Comparison of ENCODE assay signal across 16 mouse cellular contexts in genomic region chr8:93748720-93749119, GRCm38 (mm10).
DNase-seq lines count a peak whose midpoint lies in the region; ATAC-seq lines count a peak whose summit lies in the region.
"Had no signal": no experiment of that assay in that cellular context is flagged by ENCODE, and none has a peak within 500 bp of the region (broad histone marks: within the 10 kb centered on the region; RNA-seq: fewer than 3 reads in every experiment).

No protein-coding gene starts in this region.

- no peaks in the 10 kb centered on the region for H3K9me3 ChIP-seq in hindbrain, embryonic 10.5 days
- H3K9me3 ChIP-seq in hindbrain, embryonic 12.5 days (replicated peaks): no peaks in the 10 kb centered on the region
- H3K9me3 ChIP-seq in embryonic facial prominence, embryonic 14.5 days (ENCODE audit: control insufficient read depth, low read length): no peaks in the 10 kb centered on the region
- H3K9me3 ChIP-seq in liver, embryonic 11.5 days (ENCODE audit: control insufficient read depth, low read length): no peaks in the 10 kb centered on the region
- H3K9me3 ChIP-seq: forebrain, embryonic 12.5 days; liver, embryonic 13.5 days; midbrain, embryonic 10.5 days had no signal

- no peak overlapping the region for H3K4me3 ChIP-seq in hindbrain, embryonic 10.5 days
- H3K4me3 ChIP-seq in hindbrain, embryonic 12.5 days: no peak overlapping the region
- no peak overlapping the region for H3K4me3 ChIP-seq in embryonic facial prominence, embryonic 14.5 days (ENCODE audit: low read depth, low read length)
- H3K4me3 ChIP-seq in liver, embryonic 11.5 days (ENCODE audit: low read depth, low read length): no peak overlapping the region
- H3K4me3 ChIP-seq: forebrain, embryonic 12.5 days; liver, embryonic 13.5 days; midbrain, embryonic 10.5 days had no signal

- no peaks in the 10 kb centered on the region for H3K4me1 ChIP-seq in hindbrain, embryonic 10.5 days (replicated peaks)
- H3K4me1 ChIP-seq in hindbrain, embryonic 12.5 days: no peaks in the 10 kb centered on the region
- no peaks in the 10 kb centered on the region for H3K4me1 ChIP-seq in embryonic facial prominence, embryonic 14.5 days (ENCODE audit: control insufficient read depth, insufficient read depth, low read length)
- H3K4me1 ChIP-seq in liver, embryonic 11.5 days (replicated peaks; ENCODE audit: control insufficient read depth, insufficient read depth, low read length): no peaks in the 10 kb centered on the region
- H3K4me1 ChIP-seq: liver, embryonic 13.5 days; midbrain, embryonic 10.5 days had no signal

- WGBS in hindbrain, embryonic 10.5 days: 74% methylated on average over 1 of the region's 1 CpGs
- 62% methylated on average over 1 of the region's 1 CpGs for WGBS in hindbrain, embryonic 12.5 days
- WGBS in embryonic facial prominence, embryonic 14.5 days: 68% methylated on average over 1 of the region's 1 CpGs
- 73% methylated on average over 1 of the region's 1 CpGs for WGBS in liver, embryonic 11.5 days

- DNase-seq in hindbrain, embryonic 10.5 days (ENCODE audit: low spot score): peak; percentile 30
- DNase-seq in 3T3-L1 (ENCODE audit: low read depth, low spot score) (peak; percentile 5), R1 (ENCODE audit: low read depth, low spot score) (peak; percentile 29)
- peak; percentile 29 for DNase-seq in embryonic facial prominence, embryonic 14.5 days (ENCODE audit: low spot score)
- DNase-seq in liver, embryonic 11.5 days (ENCODE audit: low spot score): no peak
- no peak for DNase-seq in left cerebral cortex, adult 11 months (ENCODE audit: low spot score)
- DNase-seq: cerebellum, postnatal 14 days; kidney, postnatal 14 days; liver, embryonic 13.5 days; thymus, postnatal 4 days had no signal

- no peak overlapping the region for H3K4me2 ChIP-seq in hindbrain, embryonic 12.5 days (replicated peaks)
- no peak overlapping the region for H3K4me2 ChIP-seq in embryonic facial prominence, embryonic 14.5 days (ENCODE audit: low read depth, low read length)
- H3K4me2 ChIP-seq in liver, embryonic 11.5 days: no peak overlapping the region
- H3K4me2 ChIP-seq: forebrain, embryonic 12.5 days; liver, embryonic 13.5 days had no signal

- no peaks in the 10 kb centered on the region for H3K36me3 ChIP-seq in hindbrain, embryonic 10.5 days
- no peaks in the 10 kb centered on the region for H3K36me3 ChIP-seq in hindbrain, embryonic 12.5 days
- no peaks in the 10 kb centered on the region for H3K36me3 ChIP-seq in embryonic facial prominence, embryonic 14.5 days (ENCODE audit: control insufficient read depth, insufficient read depth, low read length)
- no peaks in the 10 kb centered on the region for H3K36me3 ChIP-seq in liver, embryonic 11.5 days (ENCODE audit: control insufficient read depth, insufficient read depth, low read length)
- H3K36me3 ChIP-seq: forebrain, embryonic 12.5 days; liver, embryonic 13.5 days; midbrain, embryonic 10.5 days had no signal

- H3K27ac ChIP-seq in hindbrain, embryonic 10.5 days: no peak overlapping the region
- no peak overlapping the region for H3K27ac ChIP-seq in hindbrain, embryonic 12.5 days
- H3K27ac ChIP-seq in embryonic facial prominence, embryonic 14.5 days (replicated peaks; ENCODE audit: low read depth, low read length): no peak overlapping the region
- no peak overlapping the region for H3K27ac ChIP-seq in liver, embryonic 11.5 days (ENCODE audit: low read depth, low read length)
- H3K27ac ChIP-seq: forebrain, embryonic 12.5 days; liver, embryonic 13.5 days; midbrain, embryonic 10.5 days; stomach, postnatal 0 days had no signal

- no peaks in the 10 kb centered on the region for H3K27me3 ChIP-seq in hindbrain, embryonic 10.5 days (ENCODE audit: insufficient read depth, poor library complexity, severe bottlenecking)
- H3K27me3 ChIP-seq in hindbrain, embryonic 12.5 days: no peaks in the 10 kb centered on the region
- no peaks in the 10 kb centered on the region for H3K27me3 ChIP-seq in embryonic facial prominence, embryonic 14.5 days (replicated peaks; ENCODE audit: control insufficient read depth, insufficient read depth, low read length)
- no peaks in the 10 kb centered on the region for H3K27me3 ChIP-seq in liver, embryonic 11.5 days (replicated peaks; ENCODE audit: control insufficient read depth, insufficient read depth, low read length)
- H3K27me3 ChIP-seq: forebrain, embryonic 12.5 days; liver, embryonic 13.5 days had no signal

- ATAC-seq in hindbrain, embryonic 12.5 days (ENCODE audit: low FRiP score): no peak
- no peak for ATAC-seq in embryonic facial prominence, embryonic 14.5 days (ENCODE audit: low read depth)
- ATAC-seq in liver, embryonic 11.5 days (replicated peaks; ENCODE audit: low FRiP score): no peak
- ATAC-seq: inflammation-experienced regulatory T-cells, adult 6 months; lung, postnatal 0 days had no signal

- no peak overlapping the region for H3K9ac ChIP-seq in hindbrain, embryonic 12.5 days
- no peak overlapping the region for H3K9ac ChIP-seq in embryonic facial prominence, embryonic 14.5 days (ENCODE audit: low read depth, low read length)
- no peak overlapping the region for H3K9ac ChIP-seq in liver, embryonic 11.5 days (ENCODE audit: low read depth, low read length)
- H3K9ac ChIP-seq: forebrain, embryonic 12.5 days; liver, embryonic 13.5 days had no signal

Comparison
In these comparisons a context has a peak if more than half of its experiments do, and no peak if none do; other contexts are left out.
1. DNase-seq: peak in hindbrain, embryonic 10.5 days (single experiment), 3T3-L1 (single experiment), R1 (single experiment) and embryonic facial prominence, embryonic 14.5 days (single experiment); none in liver, embryonic 11.5 days (single experiment) and left cerebral cortex, adult 11 months (single experiment).